Mouse (Mus musculus) intestine, postnatal 0 days (tissue): ENCODE data around the gene Nme7. TPM values are rescaled to one million over a fixed set of nuclear protein-coding genes. Genes with fewer than 3 reads are reported as not detected.

Experiments used
- ATAC-seq: fragments of 200-750 bp; cut with Nextera tagmentation; 2 replicates; pipeline ENCODE4 v1.8.0; 2017; ENCODE audit warnings: mild to moderate bottlenecking, moderate TSS enrichment, moderate library complexity
- H3K27ac ChIP-seq: fragments of 300-500 bp; sonication (generic); 2 replicates; pipeline ENCODE4 v1.5.1; 2014; ENCODE audit warnings: mild to moderate bottlenecking, low read depth, low read length, moderate library complexity
- H3K27me3 ChIP-seq: fragments of 300-500 bp; sonication (generic); replicated peaks from 2 replicates; pipeline ENCODE4 v1.6.1; 2014; ENCODE audit warnings: low read length, mixed read lengths; ENCODE audit not compliant: control insufficient read depth, insufficient read depth
- H3K36me3 ChIP-seq: fragments of 300-500 bp; sonication (generic); 2 replicates; pipeline ENCODE4 v1.6.1; 2014; ENCODE audit warnings: mild to moderate bottlenecking, moderate library complexity; ENCODE audit not compliant: control insufficient read depth, insufficient read depth
- H3K4me1 ChIP-seq: fragments of 300-500 bp; sonication (generic); replicated peaks from 2 replicates; pipeline ENCODE4 v1.6.1; 2014; ENCODE audit warnings: antibody characterized with exemption, low read length, mixed read lengths; ENCODE audit not compliant: control insufficient read depth, insufficient read depth
- H3K4me2 ChIP-seq: fragments of 300-500 bp; sonication (generic); replicated peaks from 2 replicates; pipeline ENCODE4 v1.6.1; 2014; ENCODE audit warnings: low read depth, mild to moderate bottlenecking, moderate library complexity
- H3K4me3 ChIP-seq: fragments of 300-500 bp; sonication (generic); 2 replicates; pipeline ENCODE4 v1.5.1; 2014; ENCODE audit warnings: low read depth, low read length
- H3K9ac ChIP-seq: fragments of 300-500 bp; sonication (generic); 2 replicates; pipeline ENCODE4 v1.6.1; 2014; ENCODE audit warnings: mild to moderate bottlenecking, low read depth, low read length
- H3K9me3 ChIP-seq: fragments of 300-500 bp; sonication (generic); 2 replicates; pipeline ENCODE4 v1.6.1; 2016; ENCODE audit warnings: mixed run types; ENCODE audit not compliant: control insufficient read depth
- CTCF ChIP-seq: sonication (generic); IDR thresholded peaks from 2 replicates; pipeline ENCODE4 v1.5.1; 2016; ENCODE audit warnings: low read depth, mild to moderate bottlenecking, control low read depth, antibody characterized with exemption, moderate library complexity
- WGBS: fragments of 180-500 bp; shearing (Covaris S2); extraction: QIAGEN DNeasy Blood & Tissue Kit; methylation state at CpG from one replicate; pipeline ENCODE4 v1.1.7; 2014; 5-methylcytosine and 5-hydroxymethylcytosine counted together
- polyA plus RNA-seq: library from polyadenylated mRNA; unstranded; fragments of >200 nt; fragmentation: Nextera tagmentation; extraction: Ambion mirVana; gene quantifications from 2 replicates; pipeline ENCODE4 v1.2.1, GENCODE M21; 2015

The Nme7 gene
- polyA plus RNA-seq, 1 experiment from 2014 or later, result 18.0 TPM

GRCm38 (mm10) chr1:164434049-164434448 lies 130.1 kb downstream of the Nme7 start:
- WGBS, result 30% methylated on average over 6 of the region's 6 CpGs
- no peak overlapping the region for H3K9ac ChIP-seq
- no peak overlapping the region for H3K4me3 ChIP-seq
- H3K27ac ChIP-seq, result no peak overlapping the region
- ATAC-seq, result no peak
- no peaks in the 10 kb centered on the region for H3K9me3 ChIP-seq
- H3K36me3 ChIP-seq, result peaks cover 25% of the 10 kb centered on the region
- no peaks in the 10 kb centered on the region for H3K27me3 ChIP-seq
- no peak overlapping the region for H3K4me2 ChIP-seq
- TF ChIP-seq CTCF, result no peak
- H3K4me1 ChIP-seq, result no peaks in the 10 kb centered on the region

- H3K9me3 ChIP-seq, result no peaks in the 10 kb centered on the region
- H3K9ac ChIP-seq, result no peak overlapping the region
- no peak overlapping the region for H3K27ac ChIP-seq
- no peak for TF ChIP-seq CTCF
- no peak for ATAC-seq
- H3K4me3 ChIP-seq, result no peak overlapping the region
- H3K27me3 ChIP-seq, result no peaks in the 10 kb centered on the region
- WGBS, result 74% methylated on average over 7 of the region's 7 CpGs
- no peak overlapping the region for H3K4me2 ChIP-seq
- H3K36me3 ChIP-seq, result peaks cover 52% of the 10 kb centered on the region
- no peaks in the 10 kb centered on the region for H3K4me1 ChIP-seq
Measured at GRCm38 (mm10) chr1:164436749-164437148, 132.8 kb downstream of the Nme7 start.

- H3K4me2 ChIP-seq, result no peak overlapping the region
- no peaks in the 10 kb centered on the region for H3K27me3 ChIP-seq
- no peaks in the 10 kb centered on the region for H3K4me1 ChIP-seq
- peaks cover 73% of the 10 kb centered on the region for H3K36me3 ChIP-seq
- H3K4me3 ChIP-seq, result no peak overlapping the region
- ATAC-seq, result no peak
- no peak overlapping the region for H3K27ac ChIP-seq
- no peaks in the 10 kb centered on the region for H3K9me3 ChIP-seq
- TF ChIP-seq CTCF, result no peak
- 78% methylated on average over 6 of the region's 6 CpGs for WGBS
- H3K9ac ChIP-seq, result no peak overlapping the region
Measured at GRCm38 (mm10) chr1:164440230-164440629, 136.3 kb downstream of the Nme7 start.

- TF ChIP-seq CTCF, result no peak
- no peak overlapping the region for H3K27ac ChIP-seq
- WGBS, result 67% methylated on average over 11 of the region's 11 CpGs
Measured at GRCm38 (mm10) chr1:164440708-164441407, 136.9 kb downstream of the Nme7 start.

GRCm38 (mm10) chr1:164441408-164441974 lies 137.6 kb downstream of the Nme7 start:
- Histone ChIP-seq H3K4me3 (no peak overlapping the region), H3K9me3 (no peaks in the 10 kb centered on the region), H3K4me2 (no peak overlapping the region), H3K9ac (no peak overlapping the region), H3K4me1 (no peaks in the 10 kb centered on the region), H3K36me3 (peaks cover 75% of the 10 kb centered on the region), H3K27ac (no peak overlapping the region), H3K27me3 (no peaks in the 10 kb centered on the region)
- ATAC-seq, result no peak
- 67% methylated on average over 18 of the region's 18 CpGs for WGBS
- TF ChIP-seq CTCF, result no peak

More at GRCm38 (mm10) chr1:164440708-164441407, 136.9 kb downstream of the Nme7 start:
- Histone ChIP-seq H3K9me3 (no peaks in the 10 kb centered on the region), H3K4me3 (no peak overlapping the region), H3K36me3 (peaks cover 73% of the 10 kb centered on the region), H3K4me2 (no peak overlapping the region), H3K27me3 (no peaks in the 10 kb centered on the region), H3K9ac (no peak overlapping the region), H3K4me1 (no peaks in the 10 kb centered on the region)
- no peak for ATAC-seq

GRCm38 (mm10) chr1:164445620-164446162 lies 141.8 kb downstream of the Nme7 start:
- H3K27ac ChIP-seq, result no peak overlapping the region
- ATAC-seq, result no peak
- no peak overlapping the region for H3K4me3 ChIP-seq
- H3K9ac ChIP-seq, result no peak overlapping the region
- no peaks in the 10 kb centered on the region for H3K27me3 ChIP-seq
- 73% methylated on average over 5 of the region's 5 CpGs for WGBS
- H3K9me3 ChIP-seq, result no peaks in the 10 kb centered on the region
- H3K4me2 ChIP-seq, result no peak overlapping the region
- TF ChIP-seq CTCF, result no peak
- peaks cover 61% of the 10 kb centered on the region for H3K36me3 ChIP-seq
- 0 out of 2 replicates have a peak, but pooled peaks cover under 1% of the 10 kb centered on the region for H3K4me1 ChIP-seq
